Mouse (Mus musculus): Measurements from ENCODE around the gene Gm20388. TPM values are rescaled to one million over a fixed set of nuclear protein-coding genes. Genes with fewer than 3 reads are reported as not detected.
A peak's percentile ranks its signal among the peaks of the same experiment; 100 is the strongest.

Gene Gm20388
- polyA plus RNA-seq, 2 experiments = 8.5 TPM; not detected in 1

DNA sequence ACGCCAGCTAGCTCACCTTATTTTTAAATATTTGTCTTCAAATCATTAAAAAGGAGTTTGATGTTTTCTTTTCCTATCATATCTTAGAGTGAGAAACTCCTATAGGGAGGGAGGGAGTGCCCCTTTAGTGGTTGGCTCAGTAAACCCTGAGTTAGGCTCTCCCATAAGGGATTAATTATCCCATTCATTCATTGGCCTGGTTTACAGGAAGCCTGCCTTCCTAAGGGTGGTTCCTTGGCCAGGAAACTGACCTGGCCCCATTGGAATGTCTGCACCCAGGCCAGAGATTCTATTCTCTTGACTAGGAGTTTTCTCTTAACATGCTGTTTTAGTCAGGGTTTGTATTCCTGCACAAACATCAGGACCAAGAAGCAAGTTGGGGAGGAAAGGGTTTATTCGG lies 3977.3 kb downstream of the Gm20388 start:
- Histone ChIP-seq H3K27me3 (ENCODE audit: control insufficient read depth, insufficient read depth, low read length) (peaks cover 36% of the 10 kb centered on the region), H3K9me3 (ENCODE audit: control insufficient read depth, low read length) (no peaks in the 10 kb centered on the region), H3K4me3 (ENCODE audit: insufficient read depth in 1 of 2, low read depth in 2 of 2, low read length in 2 of 2) (no peak overlapping the region), H3K27ac (no peak overlapping the region), H3K4me2 (ENCODE audit: low read depth) (no peak overlapping the region), H3K36me3 (replicated peaks; ENCODE audit: control insufficient read depth, insufficient read depth, low read depth) (no peaks in the 10 kb centered on the region), H3K9ac (replicated peaks) (no peak overlapping the region), H3K4me1 (replicated peaks; ENCODE audit: control insufficient read depth in 2 of 2, insufficient read depth in 2 of 2, low read length in 1 of 2) (no peaks in the 10 kb centered on the region)
- ATAC-seq (ENCODE audit: insufficient read depth) (no peak), DNase-seq (ENCODE audit: low read depth in 3 of 3, low spot score in 3 of 3) (no peak)
- 50% methylated on average over 2 of the region's 2 CpGs for WGBS (ENCODE audit: insufficient replicate concordance)
- TF ChIP-seq EP300 (IDR thresholded peaks at IDR 0.05; ENCODE audit: low read depth) (no peak), CTCF (IDR thresholded peaks at IDR 0.05; ENCODE audit: low read depth) (no peak)

DNA sequence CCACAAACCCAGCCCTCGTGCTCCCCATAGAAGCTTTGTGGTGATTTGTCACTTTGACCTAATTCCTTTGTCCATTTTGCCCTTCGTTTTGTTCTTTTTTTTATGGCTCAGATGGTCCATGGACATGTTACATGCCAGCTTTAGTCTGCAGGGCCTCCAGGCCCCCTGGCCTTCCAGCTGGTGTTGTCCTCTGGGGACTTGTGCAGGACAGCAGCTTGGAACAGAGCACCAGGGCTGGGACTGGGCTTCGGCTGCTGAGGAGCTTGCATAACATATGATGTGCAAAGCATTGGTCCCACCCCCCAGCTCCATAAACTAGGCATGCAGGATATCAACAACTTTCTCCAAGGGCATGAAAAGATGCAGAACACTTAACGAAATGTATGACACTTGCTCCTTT lies 3979.2 kb downstream of the Gm20388 start:
- Histone ChIP-seq H3K9me3 (ENCODE audit: control insufficient read depth, low read length) (no peaks in the 10 kb centered on the region), H3K4me2 (ENCODE audit: low read depth) (no peak overlapping the region), H3K4me3 (ENCODE audit: insufficient read depth in 1 of 2, low read depth in 2 of 2, low read length in 2 of 2) (no peak overlapping the region), H3K27ac (no peak overlapping the region), H3K4me1 (replicated peaks; ENCODE audit: control insufficient read depth in 2 of 2, insufficient read depth in 2 of 2, low read length in 1 of 2) (no peaks in the 10 kb centered on the region), H3K9ac (replicated peaks) (no peak overlapping the region), H3K27me3 (ENCODE audit: control insufficient read depth, insufficient read depth, low read length) (peaks cover 49% of the 10 kb centered on the region), H3K36me3 (replicated peaks; ENCODE audit: control insufficient read depth, insufficient read depth, low read depth) (no peaks in the 10 kb centered on the region)
- ATAC-seq (ENCODE audit: insufficient read depth) = no peak
- no peak for TF ChIP-seq CTCF (IDR thresholded peaks at IDR 0.05; ENCODE audit: low read depth)
- TF ChIP-seq EP300 (IDR thresholded peaks at IDR 0.05; ENCODE audit: low read depth) = no peak
- no peak for DNase-seq (ENCODE audit: low read depth in 3 of 3, low spot score in 3 of 3)
- WGBS (ENCODE audit: insufficient replicate concordance) = 51% methylated on average over 4 of the region's 4 CpGs

DNA sequence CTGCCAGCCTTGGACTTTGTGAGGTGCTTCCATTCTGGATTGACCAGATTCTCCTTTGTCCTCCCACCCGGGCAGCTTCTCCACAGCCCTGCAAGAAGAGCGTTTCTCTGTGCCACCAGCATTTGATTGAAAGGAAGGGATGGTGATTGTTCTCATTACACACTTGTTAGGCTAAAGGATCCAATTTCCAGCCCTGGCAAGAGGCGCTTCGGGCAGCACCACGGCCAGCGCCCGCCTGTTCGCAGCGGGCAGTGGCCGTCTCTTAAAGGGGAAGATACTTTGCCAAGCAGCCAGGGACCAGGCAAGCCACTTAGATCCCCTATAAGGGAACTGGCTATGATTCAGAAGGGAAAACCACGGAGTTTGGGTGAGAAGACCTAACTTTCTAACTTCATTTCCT lies 3980.6 kb downstream of the Gm20388 start:
- H3K4me3 ChIP-seq (ENCODE audit: insufficient read depth in 1 of 2, low read depth in 2 of 2, low read length in 2 of 2) = no peak overlapping the region
- WGBS (ENCODE audit: insufficient replicate concordance) = under 1% methylated on average over 11 of the region's 11 CpGs
- no peaks in the 10 kb centered on the region for H3K9me3 ChIP-seq (ENCODE audit: control insufficient read depth, low read length)
- H3K27ac ChIP-seq = no peak overlapping the region
- DNase-seq (ENCODE audit: low read depth in 3 of 3, low spot score in 3 of 3) (no peak), ATAC-seq (ENCODE audit: insufficient read depth) (no peak)
- no peak overlapping the region for H3K9ac ChIP-seq (replicated peaks)
- no peak overlapping the region for H3K4me2 ChIP-seq (ENCODE audit: low read depth)
- H3K4me1 ChIP-seq (replicated peaks; ENCODE audit: control insufficient read depth in 2 of 2, insufficient read depth in 2 of 2, low read length in 1 of 2) = no peaks in the 10 kb centered on the region
- TF ChIP-seq EP300 (IDR thresholded peaks at IDR 0.05; ENCODE audit: low read depth) (no peak), CTCF (IDR thresholded peaks at IDR 0.05; ENCODE audit: low read depth) (no peak)
- peaks cover 55% of the 10 kb centered on the region for H3K27me3 ChIP-seq (ENCODE audit: control insufficient read depth, insufficient read depth, low read length)
- H3K36me3 ChIP-seq (replicated peaks; ENCODE audit: control insufficient read depth, insufficient read depth, low read depth) = no peaks in the 10 kb centered on the region

DNA sequence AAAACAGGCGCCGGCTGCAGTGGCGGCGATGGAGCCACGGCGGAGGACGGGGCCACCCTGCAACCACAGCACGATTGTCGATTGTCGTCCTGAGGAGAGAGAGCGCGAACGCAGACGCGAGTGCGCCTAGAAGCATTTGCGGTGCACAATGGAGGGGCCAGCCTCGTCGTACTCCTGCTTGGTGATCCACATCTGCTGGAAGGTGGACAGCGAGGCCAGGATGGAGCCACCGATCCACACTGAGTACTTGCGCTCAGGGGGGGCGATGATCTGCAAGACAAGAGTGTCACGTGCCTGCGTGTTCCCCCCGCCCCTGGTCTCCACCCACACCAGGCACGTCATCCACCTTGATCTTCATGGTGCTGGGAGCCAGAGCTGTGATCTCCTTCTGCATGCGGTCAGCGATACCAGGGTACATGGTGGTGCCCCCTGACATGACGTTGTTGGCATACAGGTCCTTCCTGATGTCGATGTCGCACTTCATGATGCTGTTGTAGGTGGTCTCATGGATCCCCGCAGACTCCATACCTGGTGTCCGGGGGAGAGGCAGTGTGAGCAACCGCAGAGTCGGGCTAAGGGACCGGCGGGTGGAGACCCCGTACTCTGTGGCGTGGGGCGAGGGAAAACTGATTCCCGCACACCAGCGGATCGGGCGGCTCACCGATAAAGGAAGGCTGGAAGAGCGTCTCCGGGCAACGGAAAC lies 3981.4 kb downstream of the Gm20388 start:
- no peak overlapping the region for H3K4me3 ChIP-seq (ENCODE audit: insufficient read depth in 1 of 2, low read depth in 2 of 2, low read length in 2 of 2)
- no peak overlapping the region for H3K4me2 ChIP-seq (ENCODE audit: low read depth)
- H3K27me3 ChIP-seq (ENCODE audit: control insufficient read depth, insufficient read depth, low read length) = peaks cover 55% of the 10 kb centered on the region
- 4% methylated on average over 49 of the region's 49 CpGs for WGBS (ENCODE audit: insufficient replicate concordance)
- H3K36me3 ChIP-seq (replicated peaks; ENCODE audit: control insufficient read depth, insufficient read depth, low read depth) = no peaks in the 10 kb centered on the region
- no peak for TF ChIP-seq EP300 (IDR thresholded peaks at IDR 0.05; ENCODE audit: low read depth)
- TF ChIP-seq CTCF (IDR thresholded peaks at IDR 0.05; ENCODE audit: low read depth) = no peak
- DNase-seq (ENCODE audit: low read depth in 3 of 3, low spot score in 3 of 3) (no peak), ATAC-seq (ENCODE audit: insufficient read depth) (no peak)
- no peaks in the 10 kb centered on the region for H3K4me1 ChIP-seq (replicated peaks; ENCODE audit: control insufficient read depth in 2 of 2, insufficient read depth in 2 of 2, low read length in 1 of 2)
- no peak overlapping the region for H3K27ac ChIP-seq
- H3K9me3 ChIP-seq (ENCODE audit: control insufficient read depth, low read length) = no peaks in the 10 kb centered on the region
- no peak overlapping the region for H3K9ac ChIP-seq (replicated peaks)

DNA sequence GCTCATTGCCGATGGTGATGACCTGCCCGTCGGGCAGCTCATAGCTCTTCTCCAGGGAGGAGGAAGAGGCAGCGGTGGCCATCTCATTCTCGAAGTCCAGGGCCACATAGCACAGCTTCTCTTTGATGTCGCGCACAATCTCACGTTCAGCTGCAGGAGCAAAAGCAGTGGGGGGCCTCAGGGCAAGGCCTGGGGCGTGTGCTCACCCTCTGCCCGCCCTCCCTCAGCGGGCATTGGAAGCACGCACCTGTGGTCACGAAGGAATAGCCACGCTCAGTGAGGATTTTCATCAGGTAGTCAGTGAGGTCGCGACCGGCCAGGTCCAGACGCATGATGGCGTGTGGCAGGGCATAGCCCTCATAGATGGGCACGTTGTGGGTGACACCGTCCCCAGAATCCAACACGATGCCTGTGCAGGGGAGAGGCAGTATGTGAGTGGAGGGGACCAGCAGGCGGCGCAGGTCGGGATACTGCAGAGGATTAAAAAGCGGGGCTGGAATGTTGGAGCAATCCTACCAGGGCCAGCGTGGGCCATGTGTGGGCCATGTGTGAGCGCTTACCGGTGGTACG lies 3982.0 kb downstream of the Gm20388 start:
- Histone ChIP-seq H3K27me3 (ENCODE audit: control insufficient read depth, insufficient read depth, low read length) (peaks cover 55% of the 10 kb centered on the region), H3K9me3 (ENCODE audit: control insufficient read depth, low read length) (no peaks in the 10 kb centered on the region), H3K4me1 (replicated peaks; ENCODE audit: control insufficient read depth in 2 of 2, insufficient read depth in 2 of 2, low read length in 1 of 2) (no peaks in the 10 kb centered on the region), H3K4me3 (ENCODE audit: insufficient read depth in 1 of 2, low read depth in 2 of 2, low read length in 2 of 2) (no peak overlapping the region), H3K36me3 (replicated peaks; ENCODE audit: control insufficient read depth, insufficient read depth, low read depth) (no peaks in the 10 kb centered on the region), H3K27ac (no peak overlapping the region), H3K4me2 (ENCODE audit: low read depth) (no peak overlapping the region), H3K9ac (replicated peaks) (no peak overlapping the region)
- TF ChIP-seq CTCF (IDR thresholded peaks at IDR 0.05; ENCODE audit: low read depth) (peak; percentile 28), EP300 (IDR thresholded peaks at IDR 0.05; ENCODE audit: low read depth) (no peak)
- ATAC-seq (ENCODE audit: insufficient read depth) (no peak), DNase-seq (ENCODE audit: low read depth in 3 of 3, low spot score in 3 of 3) (no peak)
- WGBS (ENCODE audit: insufficient replicate concordance) = 14% methylated on average over 30 of the region's 30 CpGs

Measured in liver, embryonic 14.5 days (tissue).